In genomic region chr4:140624468-140625176, GRCm38 (mm10) we compare ENCODE assay signal across 8 mouse cellular contexts. TPM values are rescaled to one million over a fixed set of nuclear protein-coding genes. Genes with fewer than 3 reads are reported as not detected.
DNase-seq lines count a peak whose midpoint lies in the region; ATAC-seq and TF ChIP-seq lines count a peak whose summit lies in the region.

No protein-coding gene starts in this region.

- H3K79me2 ChIP-seq in liver, adult 2 months (ENCODE audit: control insufficient read depth, insufficient read depth, low read length) = no peaks in the 10 kb centered on the region

- H3K27ac ChIP-seq in embryonic facial prominence, embryonic 12.5 days = peak overlapping the region; percentile 92
- peak overlapping the region; percentile 85 for H3K27ac ChIP-seq in heart, embryonic 13.5 days (replicated peaks)
- peak overlapping the region; percentile 95 for H3K27ac ChIP-seq in kidney, embryonic 15.5 days
- peak overlapping the region; percentile 60 for H3K27ac ChIP-seq in liver, adult 2 months (replicated peaks; ENCODE audit: insufficient read depth, low read depth, low read length)
- peak overlapping the region; percentile 86 for H3K27ac ChIP-seq in neural tube, embryonic 15.5 days (replicated peaks)

- no peak overlapping the region for H3K4me3 ChIP-seq in embryonic facial prominence, embryonic 12.5 days
- peak overlapping the region; percentile 24 for H3K4me3 ChIP-seq in heart, embryonic 13.5 days
- H3K4me3 ChIP-seq in kidney, embryonic 15.5 days (replicated peaks) = peak overlapping the region; percentile 23
- no peak overlapping the region for H3K4me3 ChIP-seq in liver, adult 2 months (ENCODE audit: insufficient read depth, low read depth, low read length)
- peak overlapping the region; percentile 12; the same call in 1 of the 2 replicates for H3K4me3 ChIP-seq in neural tube, embryonic 15.5 days (replicated peaks)

- H3K36me3 ChIP-seq in embryonic facial prominence, embryonic 12.5 days = peaks cover 6% of the 10 kb centered on the region; the same call in 1 of the 2 replicates
- peaks cover 6% of the 10 kb centered on the region; the same call in 1 of the 2 replicates for H3K36me3 ChIP-seq in heart, embryonic 13.5 days
- H3K36me3 ChIP-seq in kidney, embryonic 15.5 days = no peaks in the 10 kb centered on the region
- H3K36me3 ChIP-seq in liver, adult 2 months (ENCODE audit: control insufficient read depth, insufficient read depth, low read length) = no peaks in the 10 kb centered on the region
- peaks cover 3% of the 10 kb centered on the region; the same call in 1 of the 2 replicates for H3K36me3 ChIP-seq in neural tube, embryonic 15.5 days

- 3% methylated on average over 10 of the region's 12 CpGs for WGBS in embryonic facial prominence, embryonic 12.5 days
- 5% methylated on average over 12 of the region's 12 CpGs for WGBS in heart, embryonic 13.5 days
- WGBS in kidney, embryonic 15.5 days = 1% methylated on average over 8 of the region's 12 CpGs
- 71% methylated on average over 10 of the region's 12 CpGs for WGBS in liver, adult 2 months
- WGBS in neural tube, embryonic 15.5 days = 6% methylated on average over 8 of the region's 12 CpGs

- ATAC-seq in embryonic facial prominence, embryonic 12.5 days (ENCODE audit: insufficient number of reproducible peaks, insufficient read depth, low FRiP score, low TSS enrichment) = peak; percentile 85
- ATAC-seq in heart, embryonic 13.5 days (ENCODE audit: extremely low read depth, insufficient number of reproducible peaks, low FRiP score, low TSS enrichment) = peak; percentile 45; the same call in 1 of the 2 replicates
- ATAC-seq in kidney, embryonic 15.5 days (replicated peaks; ENCODE audit: low FRiP score) = peak; percentile 85
- peak; percentile 83 for ATAC-seq in neural tube, embryonic 15.5 days (ENCODE audit: low FRiP score)

- peak overlapping the region; percentile 22 for H3K9ac ChIP-seq in embryonic facial prominence, embryonic 12.5 days
- H3K9ac ChIP-seq in heart, embryonic 13.5 days = peak overlapping the region; percentile 77
- peak overlapping the region; percentile 36; the same call in 1 of the 2 replicates for H3K9ac ChIP-seq in kidney, embryonic 15.5 days
- H3K9ac ChIP-seq in liver, adult 2 months (ENCODE audit: low read depth, low read length) = no peak overlapping the region
- H3K9ac ChIP-seq in neural tube, embryonic 15.5 days (replicated peaks) = peak overlapping the region; percentile 30; the same call in 1 of the 2 replicates

- H3K4me2 ChIP-seq in embryonic facial prominence, embryonic 12.5 days (replicated peaks) = peak overlapping the region; percentile 42
- H3K4me2 ChIP-seq in heart, embryonic 13.5 days = peak overlapping the region; percentile 64
- H3K4me2 ChIP-seq in kidney, embryonic 15.5 days = peak overlapping the region; percentile 49
- peak overlapping the region; percentile 44 for H3K4me2 ChIP-seq in neural tube, embryonic 15.5 days

- TF ChIP-seq POLR2A in brain, embryonic 14.5 days (IDR thresholded peaks at IDR 0.05; ENCODE audit: borderline replicate concordance, extremely low read depth, insufficient read depth, insufficient read length, poor library complexity, severe bottlenecking) = no peak
- no peak for TF ChIP-seq POLR2A in liver, adult 2 months (IDR thresholded peaks at IDR 0.05; ENCODE audit: extremely low read depth, insufficient read depth, low read length)

- H3K9me3 ChIP-seq in embryonic facial prominence, embryonic 12.5 days = no peaks in the 10 kb centered on the region
- no peaks in the 10 kb centered on the region for H3K9me3 ChIP-seq in heart, embryonic 13.5 days
- no peaks in the 10 kb centered on the region for H3K9me3 ChIP-seq in kidney, embryonic 15.5 days (replicated peaks)
- H3K9me3 ChIP-seq in neural tube, embryonic 15.5 days (replicated peaks) = no peaks in the 10 kb centered on the region

- DNase-seq in brain, embryonic 14.5 days (ENCODE audit: low read depth) = peak; percentile 95
- no peak for DNase-seq in liver, adult 2 months (ENCODE audit: extremely low read depth, low read depth, low spot score)
- no peak for DNase-seq in natural killer cell, adult 2 months (ENCODE audit: low spot score in 2 of 2)
- no peak for DNase-seq in thymus, postnatal 36 days

- peaks cover 48% of the 10 kb centered on the region for H3K4me1 ChIP-seq in embryonic facial prominence, embryonic 12.5 days
- H3K4me1 ChIP-seq in heart, embryonic 13.5 days = peaks cover 60% of the 10 kb centered on the region
- peaks cover 86% of the 10 kb centered on the region for H3K4me1 ChIP-seq in kidney, embryonic 15.5 days
- H3K4me1 ChIP-seq in liver, adult 2 months (ENCODE audit: control insufficient read depth, insufficient read depth, low read length) = 0 out of 2 replicates have a peak, but pooled peaks cover 1% of the 10 kb centered on the region
- H3K4me1 ChIP-seq in neural tube, embryonic 15.5 days = peaks cover 62% of the 10 kb centered on the region

- no peaks in the 10 kb centered on the region for H3K27me3 ChIP-seq in embryonic facial prominence, embryonic 12.5 days
- H3K27me3 ChIP-seq in heart, embryonic 13.5 days (replicated peaks) = no peaks in the 10 kb centered on the region
- no peaks in the 10 kb centered on the region for H3K27me3 ChIP-seq in kidney, embryonic 15.5 days
- no peaks in the 10 kb centered on the region for H3K27me3 ChIP-seq in liver, adult 2 months (ENCODE audit: control insufficient read depth, insufficient read depth, low read length)
- H3K27me3 ChIP-seq in neural tube, embryonic 15.5 days (replicated peaks) = no peaks in the 10 kb centered on the region

- TF ChIP-seq CTCF in brain, embryonic 14.5 days (IDR thresholded peaks at IDR 0.05; ENCODE audit: borderline replicate concordance, extremely low read depth, insufficient read depth, insufficient read length) = no peak
- no peak for TF ChIP-seq CTCF in liver, adult 2 months (IDR thresholded peaks at IDR 0.05; ENCODE audit: low read depth, low read length)

RNA-seq across cellular contexts. Expression of gene Arhgef10l, which starts 41.2 kb away (rescaled TPM):
- polyA plus RNA-seq in brain, embryonic 14.5 days (2012; rRNA removed) = 43.4 and 45.9 TPM in 2 replicates
- polyA plus RNA-seq in embryonic facial prominence, embryonic 12.5 days (2016; fragmentation: Nextera tagmentation; extraction: Ambion mirVana) = 17.4 and 19.7 TPM in 2 replicates
- polyA plus RNA-seq in heart, embryonic 13.5 days (2015; fragmentation: Nextera tagmentation; extraction: Ambion mirVana) = 15.3 and 18.2 TPM in 2 replicates
- polyA plus RNA-seq in kidney, embryonic 15.5 days (2015; fragmentation: Nextera tagmentation; extraction: Ambion mirVana) = 20.3 and 20.7 TPM in 2 replicates
- 17.7 and 25.5 TPM in 2 replicates for total RNA-seq in liver, adult 2 months (2014; rRNA removed)
- 54.4 and 69.9 TPM in 2 replicates for polyA plus RNA-seq in liver, adult 2 months (2012; rRNA removed)
- polyA plus RNA-seq in neural tube, embryonic 15.5 days (2015; fragmentation: Nextera tagmentation; extraction: Ambion mirVana) = 23.6 and 26.4 TPM in 2 replicates

Comparison
In these comparisons a context has a peak if more than half of its experiments do, and no peak if none do; other contexts are left out.
1. H3K4me3 ChIP-seq: peak in heart, embryonic 13.5 days (single experiment), kidney, embryonic 15.5 days (single experiment) and neural tube, embryonic 15.5 days (single experiment); none in embryonic facial prominence, embryonic 12.5 days (single experiment) and liver, adult 2 months (single experiment).
2. Peak in every context shown above with its lines, with median percentiles within 50 percentile points of each other: ATAC-seq, H3K27ac ChIP-seq and H3K4me2 ChIP-seq.